In the genomic region with DNA sequence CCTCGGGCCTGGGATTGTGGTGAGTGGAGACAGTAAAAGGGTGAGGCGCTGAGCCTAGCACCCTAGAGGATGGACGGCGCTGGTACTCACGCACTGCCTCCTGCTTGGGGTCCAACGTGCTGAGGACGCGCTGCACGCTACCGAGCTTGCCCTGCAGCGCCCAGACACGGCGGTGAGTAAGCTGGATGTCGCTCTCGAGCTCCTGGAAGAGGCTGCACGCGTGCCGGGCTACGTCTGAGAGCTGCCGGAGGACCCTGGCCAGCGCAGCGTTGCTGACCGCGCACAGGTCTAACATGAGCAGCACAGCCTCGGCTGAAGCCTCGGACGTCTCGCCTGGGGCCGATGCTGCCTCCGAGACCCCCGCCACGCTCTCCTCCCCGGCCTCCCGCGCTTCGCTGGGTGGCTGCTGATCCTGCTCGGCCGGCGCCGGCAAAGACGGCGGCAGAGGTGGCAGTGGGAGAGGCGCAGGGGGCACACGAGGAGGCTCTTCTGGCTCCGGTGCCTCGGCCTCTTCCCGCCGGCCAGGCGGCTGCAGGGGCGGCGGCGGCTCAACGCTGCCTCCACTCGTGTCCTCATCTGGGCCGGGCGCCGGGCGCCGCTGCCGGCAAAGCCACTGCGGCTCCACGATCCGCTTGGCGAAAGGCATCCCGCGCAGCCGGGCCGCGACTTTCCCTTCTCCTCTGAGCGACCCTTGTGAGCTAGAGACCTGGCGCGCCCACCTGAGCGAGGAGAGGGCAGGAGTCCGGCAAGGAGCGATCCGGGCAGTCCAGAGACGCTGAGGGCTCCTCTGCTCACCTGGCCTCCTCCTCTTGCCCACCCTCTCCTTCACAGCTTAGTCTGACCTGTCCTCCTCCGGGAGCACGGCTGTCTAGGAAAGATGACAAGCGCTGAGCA, we compare ENCODE assay signal across 8 mouse cellular contexts. TPM values are rescaled to one million over a fixed set of nuclear protein-coding genes. Genes with fewer than 3 reads are reported as not detected.
DNase-seq lines count a peak whose midpoint lies in the region; ATAC-seq and TF ChIP-seq lines count a peak whose summit lies in the region.

No protein-coding gene starts in this region.

- H3K4me3 ChIP-seq in embryonic facial prominence, embryonic 14.5 days (ENCODE audit: low read depth, low read length): peak overlapping the region; percentile 59
- peak overlapping the region; percentile 71 for H3K4me3 ChIP-seq in midbrain, embryonic 10.5 days
- peak overlapping the region; percentile 69 for H3K4me3 ChIP-seq in small intestine, adult 2 months (ENCODE audit: low read depth, low read length)

- intact Hi-C loops in left cerebral cortex, postnatal 36 days (cut with DNase I): loop anchor here (10.0 kb wide), 1 partner anchor 174 kb away; no protein-coding TSS in a partner anchor

- peak overlapping the region; percentile 73 for H3K9ac ChIP-seq in embryonic facial prominence, embryonic 14.5 days (ENCODE audit: low read depth, low read length)

- TF ChIP-seq CTCF in small intestine, adult 2 months (IDR thresholded peaks at IDR 0.05; ENCODE audit: extremely low read depth, insufficient read length, insufficient replicate concordance, low read depth, low read length): no peak

- peak overlapping the region; percentile 65 for H3K4me2 ChIP-seq in embryonic facial prominence, embryonic 14.5 days (ENCODE audit: low read depth, low read length)

- 0 out of 2 replicates have a peak, but pooled peaks cover 6% of the 10 kb centered on the region for H3K4me1 ChIP-seq in embryonic facial prominence, embryonic 14.5 days (ENCODE audit: control insufficient read depth, insufficient read depth, low read length)
- peaks cover 23% of the 10 kb centered on the region for H3K4me1 ChIP-seq in midbrain, embryonic 10.5 days
- no peaks in the 10 kb centered on the region for H3K4me1 ChIP-seq in small intestine, adult 2 months (ENCODE audit: control insufficient read depth, insufficient read depth, insufficient read length, low read length)

- H3K36me3 ChIP-seq in embryonic facial prominence, embryonic 14.5 days (ENCODE audit: control insufficient read depth, insufficient read depth, low read length): no peaks in the 10 kb centered on the region
- H3K36me3 ChIP-seq in midbrain, embryonic 10.5 days: no peaks in the 10 kb centered on the region
- H3K36me3 ChIP-seq in small intestine, adult 2 months (ENCODE audit: control insufficient read depth, insufficient read depth, low read length): no peaks in the 10 kb centered on the region

- peaks cover 30% of the 10 kb centered on the region for H3K27me3 ChIP-seq in embryonic facial prominence, embryonic 14.5 days (replicated peaks; ENCODE audit: control insufficient read depth, insufficient read depth, low read length)
- H3K27me3 ChIP-seq in midbrain, embryonic 10.5 days (ENCODE audit: low read depth, poor library complexity, severe bottlenecking): peaks cover 93% of the 10 kb centered on the region
- no peaks in the 10 kb centered on the region for H3K27me3 ChIP-seq in small intestine, adult 2 months (ENCODE audit: control insufficient read depth, insufficient read depth, low read length)

- no peak for TF ChIP-seq POLR2A in small intestine, adult 2 months (IDR thresholded peaks at IDR 0.05; ENCODE audit: low read depth, low read length)

- 27% methylated on average over 15 of the region's 80 CpGs for WGBS in embryonic facial prominence, embryonic 14.5 days
- WGBS in midbrain, embryonic 10.5 days: 25% methylated on average over 77 of the region's 80 CpGs
- 15% methylated on average over 67 of the region's 80 CpGs for WGBS in small intestine, adult 2 months

- ATAC-seq in embryonic facial prominence, embryonic 14.5 days (ENCODE audit: low read depth): peak; percentile 24
- ATAC-seq in CD4-positive, CD25-positive, alpha-beta regulatory T cell, adult 4 months: no peak

- peak overlapping the region; percentile 55 for H3K27ac ChIP-seq in embryonic facial prominence, embryonic 14.5 days (replicated peaks; ENCODE audit: low read depth, low read length)
- H3K27ac ChIP-seq in midbrain, embryonic 10.5 days (replicated peaks): peak overlapping the region; percentile 86
- no peak overlapping the region for H3K27ac ChIP-seq in small intestine, adult 2 months (ENCODE audit: insufficient read depth, low read depth, low read length)

- DNase-seq in ES-CJ7 (ENCODE audit: low read depth, low spot score): peak; percentile 23
- DNase-seq in adrenal gland, postnatal 25 days: peak; percentile 43
- peak; percentile 43 for DNase-seq in embryonic facial prominence, embryonic 14.5 days (ENCODE audit: low spot score)
- peak; percentile 27 for DNase-seq in heart, postnatal 4 days
- peak; percentile 9 to 31 for DNase-seq in left cerebral cortex, postnatal 36 days (ENCODE audit: low spot score in 2 of 2)
- peak; percentile 42 for DNase-seq in midbrain, embryonic 10.5 days (ENCODE audit: low spot score)

- no peaks in the 10 kb centered on the region for H3K9me3 ChIP-seq in embryonic facial prominence, embryonic 14.5 days (ENCODE audit: control insufficient read depth, low read length)
- no peaks in the 10 kb centered on the region for H3K9me3 ChIP-seq in midbrain, embryonic 10.5 days (replicated peaks)

RNA-seq across cellular contexts. Expression of gene Nhs, which starts 0.5 kb away (rescaled TPM):
- total RNA-seq in adrenal gland, postnatal 25 days (2021): 1.2 and 2.0 TPM in 2 replicates
- 2.7 and 2.8 TPM in 2 replicates for polyA plus RNA-seq in embryonic facial prominence, embryonic 14.5 days (2014; fragmentation: Nextera tagmentation; extraction: Ambion mirVana)
- 1 to 10 TPM; 1.6 to 2.0 TPM for total RNA-seq in heart, postnatal 4 days (2021)
- total RNA-seq in left cerebral cortex, postnatal 36 days (2021): 1 to 10 TPM; 2.4 to 4.7 TPM
- polyA plus RNA-seq in midbrain, embryonic 10.5 days (2016; fragmentation: Nextera tagmentation; extraction: Ambion mirVana): 3.1 and 3.9 TPM in 2 replicates
- 0.29 and 0.62 TPM in 2 replicates for polyA plus RNA-seq in small intestine, adult 2 months (2012; rRNA removed)
- polyA plus RNA-seq in CD4-positive, CD25-positive, alpha-beta regulatory T cell, adult 4 months (2017; shearing (Covaris generic)): under 1 TPM in 1 of 2 experiments, not detected in 1; 0.04 TPM
